Mouse (Mus musculus) neural tube, embryonic 10.5 days (tissue): ENCODE measurements around the gene Tusc1.

ENCODE experiments used
- DNase-seq: peaks from one replicate; pipeline ENCODE4 v3.0.0-alpha.2; 2017; ENCODE audit warnings: low spot score; ENCODE audit errors: extremely low spot score

Tusc1 gene

GRCm38 (mm10) chr4:93335118-93336003 is at the start of gene Tusc1:
Gene Tusc1 (minus strand): TSS chr4:93335511.
- peak; percentile 80 for DNase-seq

DNA sequence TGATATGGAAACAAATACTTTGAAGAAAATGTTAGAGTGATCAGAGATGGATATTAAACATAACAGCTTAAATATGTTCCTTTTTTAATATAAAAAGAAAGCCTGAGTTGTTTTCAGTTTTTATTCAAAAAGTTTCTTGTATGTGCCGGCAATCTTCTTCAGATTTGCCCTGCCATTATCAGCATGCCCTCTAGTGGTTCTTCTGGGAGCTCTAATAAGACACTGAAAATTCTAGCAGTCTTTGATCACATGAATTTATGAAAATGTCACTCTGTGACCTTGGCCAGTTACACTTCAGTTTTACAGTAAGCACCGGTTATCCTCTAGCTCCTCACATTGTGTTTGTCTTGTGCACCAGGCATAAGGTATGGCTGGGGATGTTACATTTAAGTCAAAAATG is 17.6 kb upstream of the Tusc1 start:
- no peak for DNase-seq

- no peak for DNase-seq
These were observed 9.0 kb upstream of the Tusc1 start for GRCm38 (mm10) chr4:93344357-93344756.

- DNase-seq, result no peak
These were observed 6.3 kb upstream of the Tusc1 start for GRCm38 (mm10) chr4:93341568-93341967.

GRCm38 (mm10) chr4:93337977-93338376 is 2.7 kb upstream of the Tusc1 start:
- DNase-seq, result no peak

DNA sequence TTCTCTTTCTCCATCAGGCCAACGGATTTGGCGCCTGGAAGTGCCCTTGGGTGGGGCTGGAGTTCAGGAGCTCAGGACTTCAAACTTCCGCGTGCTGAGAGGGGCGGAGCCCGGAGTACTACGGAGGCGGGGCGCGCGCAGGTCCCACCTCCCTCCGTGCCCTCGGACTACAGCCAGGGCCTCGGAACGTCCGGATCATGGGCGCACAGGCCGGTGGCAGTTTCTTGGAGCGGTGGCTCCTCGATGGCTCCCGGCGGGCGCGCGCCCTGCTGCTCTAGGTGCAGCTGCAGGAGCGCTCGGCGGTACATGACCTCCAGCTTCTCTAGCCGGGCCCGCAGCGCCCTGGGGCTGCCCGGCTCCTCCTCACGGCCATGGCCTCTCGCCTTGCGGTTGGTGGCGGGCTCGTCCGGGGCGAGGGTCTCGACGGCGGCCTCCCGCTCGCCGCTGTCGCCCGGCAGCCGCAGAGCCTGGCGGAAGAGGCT is 634 bp downstream of the Tusc1 start:
- DNase-seq, result peak; percentile 79

DNA sequence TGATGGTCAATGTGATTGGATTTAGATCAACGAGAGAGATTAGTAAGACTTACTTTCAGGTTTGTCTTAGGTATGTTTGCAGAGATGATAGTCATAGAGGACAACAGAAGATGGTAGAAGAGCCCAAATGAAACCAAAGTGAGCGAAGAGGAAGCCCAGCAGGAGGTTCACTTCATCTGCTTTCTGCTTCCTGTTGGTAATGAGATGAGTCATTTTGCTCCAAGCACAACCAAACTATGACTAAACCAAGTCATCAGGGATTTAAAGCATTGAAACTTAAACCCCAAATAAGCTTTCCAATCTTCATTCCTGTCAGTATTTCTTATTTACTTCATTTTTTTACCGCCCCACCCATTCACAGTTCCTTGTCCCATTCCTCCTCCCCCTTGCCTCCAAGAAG is 27.8 kb downstream of the Tusc1 start:
- no peak for DNase-seq

DNA sequence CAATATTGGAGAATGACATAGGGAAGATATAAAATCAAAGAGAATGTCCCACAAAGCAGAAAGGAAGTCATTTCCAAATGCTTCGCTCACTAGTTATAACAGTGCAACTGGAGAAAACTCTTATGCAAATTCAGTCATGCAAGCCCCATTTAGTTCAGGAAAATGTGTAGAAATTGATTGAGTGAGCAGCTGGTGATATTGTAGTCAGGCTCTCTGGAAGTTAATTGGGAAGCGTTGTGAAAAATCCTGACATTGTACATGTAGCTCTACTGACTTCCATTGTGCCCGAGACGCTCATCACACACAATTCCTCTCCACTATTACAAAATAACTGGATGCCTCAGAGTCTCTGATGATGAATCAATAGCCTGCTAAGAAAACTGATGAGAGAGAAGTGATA is 49.2 kb downstream of the Tusc1 start:
- DNase-seq, result no peak
